Mouse (Mus musculus) liver, postnatal 0 days (tissue): Measurements from ENCODE around the gene Trmt5.

ENCODE experiments used
- CTCF ChIP-seq: sonication (generic); IDR thresholded peaks from 2 replicates; pipeline ENCODE4 v1.5.1; 2016; ENCODE audit warnings: antibody characterized with exemption, low read depth
- EP300 ChIP-seq: IDR thresholded peaks from 2 replicates; pipeline ENCODE4 v1.6.1; 2016; ENCODE audit warnings: antibody characterized with exemption, low read depth, mild to moderate bottlenecking

- no peak for TF ChIP-seq EP300
- no peak for TF ChIP-seq CTCF
Observed at GRCm38 (mm10) chr12:73324180-73324586, 37.7 kb upstream of the Trmt5 start.
